Mouse (Mus musculus): ENCODE measurements around the gene Tgfbr3l. TPM values are rescaled to one million over a fixed set of nuclear protein-coding genes. Genes with fewer than 3 reads are reported as not detected.
A peak's percentile ranks its signal among the peaks of the same experiment; 100 is the strongest.

Tgfbr3l gene
- polyA plus RNA-seq, 1 experiment from 2014 or later: 2.9 TPM

DNA sequence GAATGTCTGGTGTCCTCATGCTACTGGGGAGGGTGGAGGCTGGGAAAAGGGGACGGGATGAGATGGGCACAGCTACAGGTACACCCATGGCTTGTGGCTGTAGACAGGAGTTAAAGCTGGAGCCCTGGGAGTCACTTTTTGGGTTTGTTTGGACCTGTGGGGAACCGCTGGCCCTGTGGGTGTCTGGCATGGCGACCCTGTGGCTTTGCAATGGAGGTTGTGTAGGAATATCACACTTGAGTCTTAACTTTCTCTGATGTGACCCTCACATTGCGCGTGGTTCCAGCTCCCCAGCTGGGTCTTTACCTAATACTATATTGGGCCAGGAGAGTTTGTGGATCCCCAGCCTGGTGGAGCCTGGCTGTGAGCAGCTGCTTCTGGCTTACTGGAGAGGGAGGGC is 3.0 kb upstream of the Tgfbr3l start:
- Histone ChIP-seq H3K27ac (ENCODE audit: low read depth, low read length) (no peak overlapping the region), H3K9ac (ENCODE audit: low read depth, low read length) (no peak overlapping the region), H3K27me3 (ENCODE audit: control insufficient read depth, insufficient read depth, low read length) (peaks cover under 1% of the 10 kb centered on the region; the same call in 1 of the 2 replicates), H3K9me3 (replicated peaks; ENCODE audit: control insufficient read depth, low read length) (no peaks in the 10 kb centered on the region), H3K4me2 (no peak overlapping the region), H3K4me1 (ENCODE audit: control insufficient read depth, insufficient read depth, low read length) (peaks cover 13% of the 10 kb centered on the region), H3K36me3 (ENCODE audit: control insufficient read depth, insufficient read depth, low read length) (peaks cover 31% of the 10 kb centered on the region), H3K4me3 (ENCODE audit: low read depth, low read length) (no peak overlapping the region)
- WGBS (ENCODE audit: insufficient replicate concordance): 94% methylated on average over 5 of the region's 5 CpGs
- no peak for ATAC-seq (replicated peaks; ENCODE audit: insufficient number of reproducible peaks, low FRiP score, low TSS enrichment)

- Histone ChIP-seq H3K9me3 (replicated peaks; ENCODE audit: control insufficient read depth, low read length) (no peaks in the 10 kb centered on the region), H3K9ac (ENCODE audit: low read depth, low read length) (no peak overlapping the region), H3K27me3 (ENCODE audit: control insufficient read depth, insufficient read depth, low read length) (peaks cover 3% of the 10 kb centered on the region; the same call in 1 of the 2 replicates), H3K4me2 (no peak overlapping the region), H3K4me1 (ENCODE audit: control insufficient read depth, insufficient read depth, low read length) (peaks cover 9% of the 10 kb centered on the region), H3K27ac (ENCODE audit: low read depth, low read length) (no peak overlapping the region), H3K36me3 (ENCODE audit: control insufficient read depth, insufficient read depth, low read length) (peaks cover 31% of the 10 kb centered on the region), H3K4me3 (ENCODE audit: low read depth, low read length) (no peak overlapping the region)
- no peak for ATAC-seq (replicated peaks; ENCODE audit: insufficient number of reproducible peaks, low FRiP score, low TSS enrichment)
- 81% methylated on average over 13 of the region's 13 CpGs for WGBS (ENCODE audit: insufficient replicate concordance)
These were observed 2.3 kb upstream of the Tgfbr3l start for GRCm38 (mm10) chr8:4245737-4246136.

DNA sequence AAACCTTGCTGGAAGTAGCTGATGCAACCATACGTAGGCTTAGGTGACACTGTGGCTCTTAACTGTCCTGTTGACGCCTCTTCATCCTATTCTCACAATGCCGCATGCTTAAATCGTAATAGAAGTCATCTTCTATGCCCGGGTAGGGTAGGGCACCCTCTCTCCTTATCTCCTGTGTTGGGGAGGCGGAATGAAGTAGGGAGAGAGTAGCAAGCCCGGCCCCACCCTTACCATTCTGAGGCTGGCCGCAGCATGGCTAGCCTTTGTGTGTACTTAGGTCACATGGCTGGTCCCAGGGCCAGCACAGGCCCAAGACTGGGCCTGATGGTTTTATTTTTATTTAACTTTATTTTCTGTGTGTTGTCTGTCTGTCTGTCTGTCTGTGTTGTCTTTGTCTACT is 773 bp upstream of the Tgfbr3l start:
- H3K9me3 ChIP-seq (replicated peaks; ENCODE audit: control insufficient read depth, low read length): no peaks in the 10 kb centered on the region
- H3K4me1 ChIP-seq (ENCODE audit: control insufficient read depth, insufficient read depth, low read length): peaks cover 9% of the 10 kb centered on the region
- no peak overlapping the region for H3K4me3 ChIP-seq (ENCODE audit: low read depth, low read length)
- WGBS (ENCODE audit: insufficient replicate concordance): 89% methylated on average over 8 of the region's 8 CpGs
- no peak for ATAC-seq (replicated peaks; ENCODE audit: insufficient number of reproducible peaks, low FRiP score, low TSS enrichment)
- no peak overlapping the region for H3K27ac ChIP-seq (ENCODE audit: low read depth, low read length)
- 0 out of 2 replicates have a peak overlapping the region, but pooled peaks have one; percentile 22 for H3K9ac ChIP-seq (ENCODE audit: low read depth, low read length)
- H3K4me2 ChIP-seq: no peak overlapping the region
- H3K27me3 ChIP-seq (ENCODE audit: control insufficient read depth, insufficient read depth, low read length): peaks cover 3% of the 10 kb centered on the region; the same call in 1 of the 2 replicates
- H3K36me3 ChIP-seq (ENCODE audit: control insufficient read depth, insufficient read depth, low read length): peaks cover 31% of the 10 kb centered on the region

GRCm38 (mm10) chr8:4249213-4249612 is 1.2 kb downstream of the Tgfbr3l start:
- peak overlapping the region; percentile 3; the same call in 1 of the 2 replicates for H3K4me3 ChIP-seq (ENCODE audit: low read depth, low read length)
- peaks cover 3% of the 10 kb centered on the region; the same call in 1 of the 2 replicates for H3K27me3 ChIP-seq (ENCODE audit: control insufficient read depth, insufficient read depth, low read length)
- peaks cover 15% of the 10 kb centered on the region for H3K4me1 ChIP-seq (ENCODE audit: control insufficient read depth, insufficient read depth, low read length)
- 14% methylated on average over 29 of the region's 29 CpGs for WGBS (ENCODE audit: insufficient replicate concordance)
- peaks cover 19% of the 10 kb centered on the region for H3K36me3 ChIP-seq (ENCODE audit: control insufficient read depth, insufficient read depth, low read length)
- peak overlapping the region; percentile 31; the same call in 1 of the 2 replicates for H3K27ac ChIP-seq (ENCODE audit: low read depth, low read length)
- peak overlapping the region; percentile 53 for H3K4me2 ChIP-seq
- H3K9me3 ChIP-seq (replicated peaks; ENCODE audit: control insufficient read depth, low read length): no peaks in the 10 kb centered on the region
- ATAC-seq (replicated peaks; ENCODE audit: insufficient number of reproducible peaks, low FRiP score, low TSS enrichment): no peak
- H3K9ac ChIP-seq (ENCODE audit: low read depth, low read length): peak overlapping the region; percentile 43; the same call in 1 of the 2 replicates

DNA sequence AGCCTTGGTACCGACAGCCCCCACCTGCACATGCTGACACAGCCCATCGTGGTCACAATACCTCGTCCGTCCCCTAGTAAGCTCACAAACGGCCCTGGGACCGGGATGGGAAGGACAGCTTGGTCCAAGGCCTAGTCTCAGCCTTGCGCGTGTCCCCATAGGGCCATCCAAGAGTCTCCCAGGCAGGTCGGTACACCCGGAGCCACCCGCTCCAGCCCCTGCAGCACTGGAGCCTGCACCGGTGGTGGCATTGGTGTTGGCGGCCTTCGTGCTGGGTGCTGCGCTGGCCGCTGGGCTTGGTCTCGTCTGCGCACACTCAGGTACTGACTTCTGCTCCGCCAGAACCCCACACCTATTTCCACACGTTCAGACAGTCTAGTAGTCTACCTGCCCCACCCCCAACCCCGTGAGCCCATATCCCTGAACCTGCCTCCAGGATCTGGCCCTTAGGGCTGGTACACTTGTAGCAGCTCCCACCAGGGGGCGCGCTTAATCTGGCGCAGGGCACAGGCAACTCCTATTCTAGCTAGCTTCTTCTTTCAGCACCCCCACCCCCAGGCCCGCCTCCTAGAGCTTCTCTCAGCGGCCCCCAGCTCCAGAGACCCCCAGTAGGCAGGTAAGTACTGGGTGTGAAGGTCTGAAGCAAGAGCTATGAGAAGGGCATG is 2.4 kb downstream of the Tgfbr3l start:
- H3K4me3 ChIP-seq (ENCODE audit: low read depth, low read length): no peak overlapping the region
- H3K27me3 ChIP-seq (ENCODE audit: control insufficient read depth, insufficient read depth, low read length): peaks cover 3% of the 10 kb centered on the region; the same call in 1 of the 2 replicates
- 0 out of 2 replicates have a peak, but pooled peaks have one; percentile 1 for ATAC-seq (replicated peaks; ENCODE audit: insufficient number of reproducible peaks, low FRiP score, low TSS enrichment)
- H3K9ac ChIP-seq (ENCODE audit: low read depth, low read length): 0 out of 2 replicates have a peak overlapping the region, but pooled peaks have one; percentile 17
- no peaks in the 10 kb centered on the region for H3K9me3 ChIP-seq (replicated peaks; ENCODE audit: control insufficient read depth, low read length)
- WGBS (ENCODE audit: insufficient replicate concordance): 30% methylated on average over 26 of the region's 26 CpGs
- peaks cover 16% of the 10 kb centered on the region for H3K4me1 ChIP-seq (ENCODE audit: control insufficient read depth, insufficient read depth, low read length)
- H3K27ac ChIP-seq (ENCODE audit: low read depth, low read length): no peak overlapping the region
- H3K36me3 ChIP-seq (ENCODE audit: control insufficient read depth, insufficient read depth, low read length): peaks cover 14% of the 10 kb centered on the region
- peak overlapping the region; percentile 16; the same call in 1 of the 2 replicates for H3K4me2 ChIP-seq

GRCm38 (mm10) chr8:4252116-4252760 is 4.2 kb downstream of the Tgfbr3l start:
- Histone ChIP-seq H3K9ac (ENCODE audit: low read depth, low read length) (peak overlapping the region; percentile 93), H3K36me3 (ENCODE audit: control insufficient read depth, insufficient read depth, low read length) (peaks cover 6% of the 10 kb centered on the region; the same call in 1 of the 2 replicates), H3K9me3 (replicated peaks; ENCODE audit: control insufficient read depth, low read length) (no peaks in the 10 kb centered on the region), H3K4me1 (ENCODE audit: control insufficient read depth, insufficient read depth, low read length) (peaks cover 16% of the 10 kb centered on the region), H3K4me3 (ENCODE audit: low read depth, low read length) (peak overlapping the region; percentile 89), H3K4me2 (peak overlapping the region; percentile 78), H3K27ac (ENCODE audit: low read depth, low read length) (no peak overlapping the region), H3K27me3 (ENCODE audit: control insufficient read depth, insufficient read depth, low read length) (peaks cover 3% of the 10 kb centered on the region; the same call in 1 of the 2 replicates)
- 45% methylated on average over 8 of the region's 8 CpGs for WGBS (ENCODE audit: insufficient replicate concordance)
- ATAC-seq (replicated peaks; ENCODE audit: insufficient number of reproducible peaks, low FRiP score, low TSS enrichment): no peak

GRCm38 (mm10) chr8:4252934-4253841 is 5.2 kb downstream of the Tgfbr3l start, which contains the start of gene Snapc2:
Gene Snapc2, plus strand, starts transcription at chr8:4253080.
- Histone ChIP-seq H3K4me3 (ENCODE audit: low read depth, low read length) (peak within 1 kb of the TSS; percentile 89), H3K27me3 (ENCODE audit: control insufficient read depth, insufficient read depth, low read length) (peaks cover 3% of the 10 kb centered on the region; the same call in 1 of the 2 replicates), H3K36me3 (ENCODE audit: control insufficient read depth, insufficient read depth, low read length) (peaks cover 6% of the 10 kb centered on the region; the same call in 1 of the 2 replicates), H3K27ac (ENCODE audit: low read depth, low read length) (peak within 1 kb of the TSS; percentile 82), H3K9me3 (replicated peaks; ENCODE audit: control insufficient read depth, low read length) (no peaks in the 10 kb centered on the region), H3K4me2 (peak within 1 kb of the TSS; percentile 78), H3K9ac (ENCODE audit: low read depth, low read length) (peak within 1 kb of the TSS; percentile 93), H3K4me1 (ENCODE audit: control insufficient read depth, insufficient read depth, low read length) (peaks cover 19% of the 10 kb centered on the region)
- ATAC-seq (replicated peaks; ENCODE audit: insufficient number of reproducible peaks, low FRiP score, low TSS enrichment): peak; percentile 90
- WGBS (ENCODE audit: insufficient replicate concordance): under 1% methylated on average over 68 of the region's 69 CpGs

GRCm38 (mm10) chr8:4254001-4254400 is 6.0 kb downstream of the Tgfbr3l start:
- Histone ChIP-seq H3K4me2 (peak overlapping the region; percentile 78), H3K9me3 (replicated peaks; ENCODE audit: control insufficient read depth, low read length) (no peaks in the 10 kb centered on the region), H3K4me3 (ENCODE audit: low read depth, low read length) (peak overlapping the region; percentile 89), H3K36me3 (ENCODE audit: control insufficient read depth, insufficient read depth, low read length) (peaks cover 6% of the 10 kb centered on the region; the same call in 1 of the 2 replicates), H3K27me3 (ENCODE audit: control insufficient read depth, insufficient read depth, low read length) (peaks cover 3% of the 10 kb centered on the region; the same call in 1 of the 2 replicates), H3K27ac (ENCODE audit: low read depth, low read length) (no peak overlapping the region), H3K4me1 (ENCODE audit: control insufficient read depth, insufficient read depth, low read length) (peaks cover 21% of the 10 kb centered on the region), H3K9ac (ENCODE audit: low read depth, low read length) (peak overlapping the region; percentile 93)
- WGBS (ENCODE audit: insufficient replicate concordance): 60% methylated on average over 6 of the region's 6 CpGs
- no peak for ATAC-seq (replicated peaks; ENCODE audit: insufficient number of reproducible peaks, low FRiP score, low TSS enrichment)
